Mouse (Mus musculus) CH12.LX (cell line): ENCODE results near the gene Hdac9.

Experiments used
- CTCF ChIP-seq, 2 experiments: IDR thresholded peaks in 1 of 2; conservative IDR thresholded peaks in 1 of 2; 2 replicates each; pipeline ENCODE4 v1.5.1; 2011 to 2012; ENCODE audit warnings: low read depth in 2 of 2, low read length in 2 of 2, improper control_type of control experiment in 1 of 2, inconsistent platforms in 1 of 2, mild to moderate bottlenecking in 1 of 2, moderate library complexity in 1 of 2
- GABPA ChIP-seq: IDR thresholded peaks from 2 replicates; pipeline ENCODE4 v1.6.1; 2012; ENCODE audit warnings: low read depth, low read length, improper control_type of control experiment, inconsistent platforms; ENCODE audit not compliant: insufficient replicate concordance
- MEF2A ChIP-seq: IDR thresholded peaks from 2 replicates; pipeline ENCODE4 v1.6.1; 2014; ENCODE audit warnings: low read depth, mild to moderate bottlenecking, inconsistent platforms, low read length, improper control_type of control experiment, borderline replicate concordance
- SIN3A ChIP-seq: IDR thresholded peaks from 2 replicates; pipeline ENCODE4 v1.6.1; 2012; ENCODE audit warnings: low read length, improper control_type of control experiment, inconsistent platforms
- SMC3 ChIP-seq: IDR thresholded peaks from 2 replicates; pipeline ENCODE4 v1.6.1; 2011; ENCODE audit warnings: low read depth, low read length, improper control_type of control experiment

- TF ChIP-seq MEF2A (no peak), SIN3A (no peak), SMC3 (no peak), GABPA (no peak), CTCF (conservative IDR thresholded peaks at IDR 0.05 in 1 of 2, IDR thresholded peaks at IDR 0.05 in 1 of 2; ENCODE audit: low read depth in 2 of 2, low read length in 2 of 2) (no peak)
Observed at GRCm38 (mm10) chr12:34248193-34249121, 668.4 kb downstream of the Hdac9 start.
